Comparison of ENCODE assay signal across 21 mouse cellular contexts in genomic region chr10:21454757-21455156, GRCm38 (mm10).
DNase-seq lines count a peak whose midpoint lies in the region; ATAC-seq and TF ChIP-seq lines count a peak whose summit lies in the region.
"Had no signal": no experiment of that assay in that cellular context is flagged by ENCODE, and none has a peak within 500 bp of the region (broad histone marks: within the 10 kb centered on the region; RNA-seq: fewer than 3 reads in every experiment).

No protein-coding gene starts in this region.

- peak; percentile 66 for ATAC-seq in forebrain, embryonic 14.5 days
- 0 out of 2 replicates have a peak, but pooled peaks have one; percentile 24 for ATAC-seq in limb, embryonic 13.5 days (ENCODE audit: low FRiP score, low read depth)
- ATAC-seq in intestine, embryonic 16.5 days, result peak; percentile 78
- ATAC-seq: CD4-positive, CD25-positive, alpha-beta regulatory T cell, adult 4 months had no signal

- no peaks in the 10 kb centered on the region for H3K36me3 ChIP-seq in forebrain, embryonic 14.5 days (ENCODE audit: control insufficient read depth, insufficient read depth, low read length)
- no peaks in the 10 kb centered on the region for H3K36me3 ChIP-seq in forebrain, embryonic 10.5 days (replicated peaks)
- H3K36me3 ChIP-seq in limb, embryonic 13.5 days, result no peaks in the 10 kb centered on the region
- H3K36me3 ChIP-seq in limb, embryonic 10.5 days, result no peaks in the 10 kb centered on the region
- H3K36me3 ChIP-seq in intestine, embryonic 16.5 days (ENCODE audit: control insufficient read depth, insufficient read depth, low read length), result no peaks in the 10 kb centered on the region
- H3K36me3 ChIP-seq in kidney, adult 2 months (ENCODE audit: control insufficient read depth, insufficient read depth, low read length), result no peaks in the 10 kb centered on the region
- H3K36me3 ChIP-seq: midbrain, embryonic 12.5 days had no signal

- TF ChIP-seq POLR2A in kidney, adult 2 months (IDR thresholded peaks at IDR 0.05; ENCODE audit: low read depth, low read length), result no peak

- H3K4me3 ChIP-seq in forebrain, embryonic 14.5 days (ENCODE audit: low read depth, low read length), result no peak overlapping the region
- no peak overlapping the region for H3K4me3 ChIP-seq in forebrain, embryonic 10.5 days
- H3K4me3 ChIP-seq in limb, embryonic 13.5 days, result no peak overlapping the region
- no peak overlapping the region for H3K4me3 ChIP-seq in limb, embryonic 10.5 days
- no peak overlapping the region for H3K4me3 ChIP-seq in intestine, embryonic 16.5 days (ENCODE audit: low read length)
- H3K4me3 ChIP-seq in kidney, adult 2 months (ENCODE audit: insufficient read depth, low read depth, low read length), result no peak overlapping the region
- H3K4me3 ChIP-seq: midbrain, embryonic 12.5 days had no signal

- peaks cover 14% of the 10 kb centered on the region; the same call in 1 of the 2 replicates for H3K4me1 ChIP-seq in forebrain, embryonic 14.5 days (ENCODE audit: control insufficient read depth, insufficient read depth, low read length)
- peaks cover 28% of the 10 kb centered on the region for H3K4me1 ChIP-seq in forebrain, embryonic 10.5 days
- peaks cover 32% of the 10 kb centered on the region for H3K4me1 ChIP-seq in limb, embryonic 13.5 days
- peaks cover 13% of the 10 kb centered on the region; the same call in 1 of the 2 replicates for H3K4me1 ChIP-seq in limb, embryonic 10.5 days
- H3K4me1 ChIP-seq in intestine, embryonic 16.5 days (ENCODE audit: control insufficient read depth, insufficient read depth, low read length), result no peaks in the 10 kb centered on the region
- no peaks in the 10 kb centered on the region for H3K4me1 ChIP-seq in kidney, adult 2 months (ENCODE audit: control insufficient read depth, insufficient read depth, low read length)

- no peaks in the 10 kb centered on the region for H3K27me3 ChIP-seq in forebrain, embryonic 14.5 days (replicated peaks; ENCODE audit: control insufficient read depth, insufficient read depth, low read length)
- 0 out of 2 replicates have a peak, but pooled peaks cover 6% of the 10 kb centered on the region for H3K27me3 ChIP-seq in forebrain, embryonic 10.5 days (ENCODE audit: poor library complexity, severe bottlenecking)
- no peaks in the 10 kb centered on the region for H3K27me3 ChIP-seq in limb, embryonic 13.5 days
- H3K27me3 ChIP-seq in limb, embryonic 10.5 days (ENCODE audit: low read depth, poor library complexity, severe bottlenecking), result no peaks in the 10 kb centered on the region
- no peaks in the 10 kb centered on the region for H3K27me3 ChIP-seq in intestine, embryonic 16.5 days (replicated peaks; ENCODE audit: control insufficient read depth, insufficient read depth, low read length)
- no peaks in the 10 kb centered on the region for H3K27me3 ChIP-seq in kidney, adult 2 months (replicated peaks; ENCODE audit: control insufficient read depth, insufficient read depth, low read length)
- H3K27me3 ChIP-seq: midbrain, embryonic 12.5 days had no signal

- H3K4me2 ChIP-seq in forebrain, embryonic 14.5 days (ENCODE audit: low read length), result no peak overlapping the region
- H3K4me2 ChIP-seq in limb, embryonic 13.5 days (replicated peaks), result no peak overlapping the region
- no peak overlapping the region for H3K4me2 ChIP-seq in intestine, embryonic 16.5 days (ENCODE audit: low read depth, low read length)
- H3K4me2 ChIP-seq: liver, embryonic 11.5 days; midbrain, embryonic 12.5 days had no signal

- 77% methylated on average over 16 of the region's 16 CpGs for WGBS in forebrain, embryonic 14.5 days
- WGBS in forebrain, embryonic 10.5 days, result 89% methylated on average over 16 of the region's 16 CpGs
- WGBS in limb, embryonic 13.5 days, result 84% methylated on average over 16 of the region's 16 CpGs
- 95% methylated on average over 16 of the region's 16 CpGs for whole genome bisulfite sequencing in limb, embryonic 10.5 days
- WGBS in intestine, embryonic 16.5 days, result 79% methylated on average over 16 of the region's 16 CpGs
- 96% methylated on average over 16 of the region's 16 CpGs for WGBS in kidney, adult 2 months

- no peaks in the 10 kb centered on the region for H3K9me3 ChIP-seq in forebrain, embryonic 14.5 days (replicated peaks; ENCODE audit: control insufficient read depth, low read length)
- H3K9me3 ChIP-seq in forebrain, embryonic 10.5 days, result no peaks in the 10 kb centered on the region
- peaks cover 3% of the 10 kb centered on the region; the same call in 1 of the 2 replicates for H3K9me3 ChIP-seq in limb, embryonic 13.5 days
- no peaks in the 10 kb centered on the region for H3K9me3 ChIP-seq in limb, embryonic 10.5 days (replicated peaks)
- H3K9me3 ChIP-seq in intestine, embryonic 16.5 days (ENCODE audit: control insufficient read depth, low read length), result no peaks in the 10 kb centered on the region

- DNase-seq in forebrain, embryonic 14.5 days (ENCODE audit: low spot score), result no peak
- DNase-seq in forebrain, embryonic 10.5 days (ENCODE audit: extremely low spot score, low spot score), result no peak
- no peak for DNase-seq in limb, embryonic 10.5 days (ENCODE audit: low spot score)
- DNase-seq in ZHBTc4 (ENCODE audit: low read depth, low spot score), result peak; percentile 24
- DNase-seq in kidney, adult 2 months, result no peak
- DNase-seq in lung, postnatal 14 days, result no peak
- DNase-seq: cerebellum, adult 18-20 months; cerebellum, postnatal 36 days; gastrocnemius, postnatal 10 days; heart, adult 18-20 months; heart, postnatal 36 days; kidney, adult 11 months; kidney, postnatal 10 days; lung, adult 2 months; lung, postnatal 36 days; right cerebral cortex, postnatal 4 days had no signal

- TF ChIP-seq CTCF in kidney, adult 2 months (conservative IDR thresholded peaks at IDR 0.05; ENCODE audit: insufficient read depth, insufficient read length, low read depth, low read length), result no peak

- H3K27ac ChIP-seq in forebrain, embryonic 14.5 days (ENCODE audit: low read depth, low read length), result no peak overlapping the region
- no peak overlapping the region for H3K27ac ChIP-seq in forebrain, embryonic 10.5 days
- no peak overlapping the region for H3K27ac ChIP-seq in limb, embryonic 13.5 days
- no peak overlapping the region for H3K27ac ChIP-seq in limb, embryonic 10.5 days
- H3K27ac ChIP-seq in intestine, embryonic 16.5 days (ENCODE audit: low read length), result no peak overlapping the region
- no peak overlapping the region for H3K27ac ChIP-seq in kidney, adult 2 months (ENCODE audit: insufficient read depth, low read depth, low read length)
- H3K27ac ChIP-seq: midbrain, embryonic 12.5 days had no signal

- H3K9ac ChIP-seq in forebrain, embryonic 14.5 days (ENCODE audit: low read length), result no peak overlapping the region
- no peak overlapping the region for H3K9ac ChIP-seq in limb, embryonic 13.5 days
- no peak overlapping the region for H3K9ac ChIP-seq in intestine, embryonic 16.5 days (ENCODE audit: low read depth, low read length)
- H3K9ac ChIP-seq: midbrain, embryonic 12.5 days had no signal

Comparison
In these comparisons a context has a peak if more than half of its experiments do, and no peak if none do; other contexts are left out.
1. ATAC-seq: peak in every context shown above with its lines; median percentile 78 in intestine, embryonic 16.5 days; 66 in forebrain, embryonic 14.5 days; 24 in limb, embryonic 13.5 days.